Mouse (Mus musculus): ENCODE results near the gene Npr3.

- no peak for TF ChIP-seq GATA1 (IDR thresholded peaks at IDR 0.05; ENCODE audit: borderline replicate concordance, low read length)
- TF ChIP-seq FLI1 (IDR thresholded peaks at IDR 0.05; ENCODE audit: low read length): no peak
Measured at GRCm38 (mm10) chr15:11794632-11795031, 112.5 kb downstream of the Npr3 start.
